Mouse (Mus musculus): ENCODE data around the gene Tas2r134.

Tas2r134 gene

GRCm38 (mm10) chr2:51627211-51627610 is at the start of gene Tas2r134:
Tas2r134 (plus strand) TSS chr2:51627511.
- no peak for DNase-seq

- no peak for DNase-seq
Observed at GRCm38 (mm10) chr2:51579767-51580166, 47.5 kb upstream of the Tas2r134 start.

GRCm38 (mm10) chr2:51584050-51585046 is 43.0 kb upstream of the Tas2r134 start:
- no peak for DNase-seq

GRCm38 (mm10) chr2:51588336-51588735 is 39.0 kb upstream of the Tas2r134 start:
- DNase-seq: no peak

DNA sequence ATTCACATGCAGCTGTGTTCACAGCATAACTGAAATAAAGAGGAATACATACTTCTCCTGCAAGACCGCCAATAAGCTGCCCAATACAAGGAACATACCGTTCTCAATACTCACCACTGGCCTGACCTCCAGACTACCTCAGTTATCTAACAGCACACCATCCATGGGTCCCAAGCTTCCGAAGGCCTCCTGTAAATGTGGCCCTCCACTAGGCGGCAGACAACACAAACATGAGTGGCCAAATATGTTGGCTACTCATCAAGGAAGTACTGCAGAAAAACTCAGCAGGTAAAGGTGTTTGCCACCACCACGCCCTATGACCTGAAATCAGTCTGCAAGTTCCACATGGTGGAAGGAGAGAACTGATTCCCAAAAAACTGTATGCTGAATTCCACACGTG is 38.4 kb upstream of the Tas2r134 start:
- DNase-seq: no peak

DNA sequence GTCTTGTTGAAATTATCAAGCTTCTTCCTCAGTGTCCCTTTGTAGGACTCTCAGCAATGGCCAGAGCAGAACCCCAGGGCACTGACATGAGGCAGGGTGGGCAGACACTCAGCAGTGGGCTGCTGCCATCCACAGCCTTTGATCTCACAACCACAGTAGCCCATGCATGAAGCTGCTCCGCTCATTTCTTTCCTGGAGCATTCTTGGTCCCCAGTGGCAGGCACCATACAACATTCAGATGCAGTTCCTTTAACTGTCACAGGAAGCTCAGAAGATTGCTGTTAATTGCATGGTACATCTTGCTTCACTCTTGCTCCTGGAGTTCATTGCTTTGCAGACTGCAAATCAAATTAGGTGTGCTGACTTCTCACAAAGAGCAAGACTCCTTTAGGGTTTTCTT is 37.7 kb upstream of the Tas2r134 start:
- no peak for DNase-seq

GRCm38 (mm10) chr2:51590308-51590707 is 37.0 kb upstream of the Tas2r134 start:
- no peak for DNase-seq

- DNase-seq: no peak
Observed at GRCm38 (mm10) chr2:51592157-51592556, 35.2 kb upstream of the Tas2r134 start.

DNA sequence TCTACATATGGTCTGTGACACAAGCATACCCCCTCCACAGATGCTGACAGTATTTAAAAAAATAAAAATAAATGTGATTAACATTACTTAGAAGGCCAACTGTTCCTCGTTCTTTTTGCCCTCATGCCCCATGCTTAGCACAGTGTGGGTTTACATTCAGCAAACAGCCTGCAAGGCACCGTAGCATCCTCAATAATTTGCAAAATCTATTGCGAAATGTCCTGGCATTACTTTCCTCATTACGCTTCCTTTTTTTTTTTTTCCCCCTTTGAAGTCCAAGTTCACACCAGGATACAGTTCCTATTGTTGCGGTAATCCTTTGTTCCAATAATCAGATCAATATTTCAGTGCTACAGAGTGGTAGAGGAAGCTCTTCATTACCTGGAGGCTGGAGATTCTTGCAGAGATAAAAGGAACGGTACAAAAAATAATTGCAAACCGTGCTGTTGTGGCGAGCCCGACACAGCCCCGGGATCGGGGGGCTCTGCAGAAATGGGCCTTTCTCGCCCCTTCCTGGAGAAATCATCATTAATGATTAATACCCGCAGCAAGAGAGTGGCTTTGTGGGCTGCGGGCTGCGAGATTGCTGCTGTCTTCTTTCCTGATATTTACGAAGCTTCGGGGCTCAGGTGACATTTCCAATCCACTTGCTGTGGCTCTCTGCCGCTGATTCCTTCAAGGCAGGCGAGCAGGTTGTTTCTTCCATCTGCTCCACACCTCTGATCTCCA is 27.7 kb upstream of the Tas2r134 start:
- peak; percentile 24 for DNase-seq

GRCm38 (mm10) chr2:51600202-51600487 is 27.2 kb upstream of the Tas2r134 start:
- DNase-seq: no peak

GRCm38 (mm10) chr2:51600873-51601272 is 26.4 kb upstream of the Tas2r134 start:
- DNase-seq: no peak

DNA sequence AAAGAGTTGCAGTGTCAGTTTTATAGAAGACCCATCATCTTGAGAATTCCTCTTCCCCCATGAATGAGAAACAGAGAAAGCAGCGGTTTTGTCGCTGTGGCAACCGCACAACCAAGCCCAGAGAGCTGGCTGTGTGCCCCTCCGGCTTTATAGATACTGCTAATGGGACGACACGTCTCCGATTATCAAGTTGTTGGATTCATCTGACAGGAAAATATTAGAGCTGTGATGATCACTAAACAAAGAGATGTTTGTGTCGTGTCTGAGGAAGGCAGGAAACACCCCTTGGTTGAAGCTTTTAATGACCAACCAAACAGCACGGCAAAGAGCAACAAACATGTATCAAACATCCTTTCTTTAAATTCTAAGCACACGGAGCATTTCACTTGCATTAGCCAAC is 17.0 kb upstream of the Tas2r134 start:
- DNase-seq: peak; percentile 24

GRCm38 (mm10) chr2:51610897-51611296 is 16.4 kb upstream of the Tas2r134 start:
- no peak for DNase-seq

DNA sequence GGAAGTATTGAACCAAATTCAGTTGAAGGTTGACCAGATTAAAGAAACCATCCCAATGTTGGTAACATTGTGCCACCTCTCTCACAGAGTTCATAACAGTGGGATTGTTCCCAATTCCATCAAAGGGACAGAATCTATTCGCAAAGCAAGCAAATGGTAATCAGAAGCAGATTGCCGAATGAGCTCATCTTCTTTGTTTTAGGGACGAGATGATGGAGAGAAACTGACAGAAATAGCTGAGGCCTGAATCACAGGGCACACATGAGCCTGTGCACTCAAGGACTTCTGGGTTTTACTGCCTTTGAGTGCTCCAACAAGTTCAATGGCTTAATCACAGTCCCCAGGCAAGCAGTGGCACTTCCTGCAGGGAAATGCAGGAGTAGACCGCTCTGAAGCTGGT is 13.6 kb upstream of the Tas2r134 start:
- DNase-seq: no peak

DNA sequence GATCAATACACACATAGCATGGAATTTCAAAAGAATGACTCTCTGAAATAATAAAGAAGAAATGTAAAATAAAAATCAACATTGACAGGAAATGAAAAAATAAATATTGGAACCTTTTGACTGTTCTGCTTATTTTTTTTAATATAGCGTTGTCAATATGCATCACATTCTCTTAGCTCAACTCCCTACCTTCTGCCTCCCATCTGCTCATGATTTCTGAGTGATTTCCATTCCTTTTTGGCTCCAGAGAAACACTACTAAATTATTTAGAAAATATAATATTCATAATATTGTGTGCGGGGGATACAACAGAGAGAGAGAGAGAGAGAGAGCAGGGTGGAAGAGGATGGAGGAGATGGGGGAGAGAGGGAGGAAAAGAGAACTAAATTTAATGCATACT is 5.4 kb upstream of the Tas2r134 start:
- no peak for DNase-seq

DNA sequence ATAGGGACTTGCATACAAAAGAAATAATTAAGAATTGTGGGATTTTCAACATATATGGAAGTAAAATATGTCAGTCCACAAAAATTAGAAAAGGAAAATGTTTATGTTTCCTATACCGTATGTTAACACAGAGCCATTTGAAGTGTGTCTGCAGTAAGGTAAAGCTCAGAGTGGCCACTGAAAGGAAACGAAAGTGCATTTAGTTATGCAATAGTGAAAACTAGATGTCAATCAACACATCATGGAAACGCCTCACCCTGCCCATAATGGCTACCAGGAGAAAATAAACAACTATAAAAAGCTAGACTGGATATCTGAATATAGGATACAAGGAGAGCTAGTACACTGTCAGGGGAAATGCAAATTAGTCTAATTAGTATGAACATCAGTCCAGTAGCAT is 1.3 kb upstream of the Tas2r134 start:
- no peak for DNase-seq

DNA sequence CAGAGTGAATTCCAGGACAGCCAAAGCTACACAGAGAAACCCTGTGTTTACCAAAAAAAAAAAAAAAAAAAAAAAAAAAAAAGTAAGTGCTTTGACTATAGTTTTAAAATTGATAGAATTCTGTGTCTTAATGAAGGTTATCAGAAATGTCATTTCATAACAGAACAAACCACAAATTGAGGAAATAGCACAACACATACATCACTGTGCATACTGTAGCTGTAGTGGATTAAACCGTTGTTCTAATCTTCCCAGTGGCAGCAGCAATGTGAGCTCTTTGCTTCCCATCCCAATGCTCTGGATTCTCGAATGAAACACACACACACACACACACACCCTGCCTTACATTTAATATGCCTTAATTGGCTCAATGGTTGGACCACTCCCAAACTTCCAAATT is 4.1 kb downstream of the Tas2r134 start:
- DNase-seq: no peak

- DNase-seq: no peak
Observed at GRCm38 (mm10) chr2:51637681-51638080, 10.4 kb downstream of the Tas2r134 start.

DNA sequence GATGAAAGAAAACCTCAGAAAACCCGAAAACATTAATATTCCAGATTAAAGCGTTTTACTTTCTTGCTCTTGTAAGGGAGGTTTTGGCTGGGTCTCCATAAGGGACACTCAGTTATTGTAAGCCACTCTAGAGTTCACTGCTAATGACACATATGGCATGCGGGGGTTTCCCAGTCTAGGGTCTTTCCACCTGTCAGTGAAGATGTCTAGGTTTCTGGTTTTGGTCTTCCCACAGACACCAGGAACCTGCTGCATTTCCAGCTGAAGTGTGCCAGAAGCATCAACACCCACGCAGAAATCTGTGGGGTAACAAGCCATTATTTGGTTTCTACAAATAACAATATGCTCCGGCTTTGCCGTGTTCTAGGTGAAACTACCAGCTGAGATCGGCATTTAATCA is 14.3 kb downstream of the Tas2r134 start:
- DNase-seq: no peak

GRCm38 (mm10) chr2:51643244-51644139 is 16.2 kb downstream of the Tas2r134 start:
- DNase-seq: no peak

DNA sequence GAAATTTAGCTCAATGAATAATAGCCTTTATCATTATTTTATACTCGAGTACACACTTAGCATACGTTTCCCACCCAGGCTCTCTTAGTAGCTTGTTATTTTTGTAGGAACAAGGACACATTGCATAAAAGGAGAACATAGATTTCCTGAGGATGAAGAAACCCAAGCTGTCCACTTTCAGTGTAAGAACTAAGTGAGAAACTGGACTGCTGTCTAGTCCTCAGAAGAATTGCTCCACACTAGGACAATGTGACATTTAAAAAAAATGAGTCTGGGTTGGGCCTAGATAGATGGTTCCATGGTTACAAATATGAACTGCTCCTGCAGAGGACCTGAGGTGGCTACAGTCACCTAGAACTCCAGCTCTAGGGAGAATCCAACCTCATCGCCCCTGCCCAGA is 20.7 kb downstream of the Tas2r134 start:
- DNase-seq: no peak

- DNase-seq: no peak
Observed at GRCm38 (mm10) chr2:51649887-51650286, 22.6 kb downstream of the Tas2r134 start.

- no peak for DNase-seq
Observed at GRCm38 (mm10) chr2:51652086-51652485, 24.8 kb downstream of the Tas2r134 start.

All from right cerebral cortex, postnatal 25 days (tissue).